Mouse (Mus musculus): ENCODE data around the gene Col6a6.
A peak's percentile ranks its signal among the peaks of the same experiment; 100 is the strongest.
"Not testable (repeated sequence)": the region's sequence is repeated elsewhere in the genome, so short reads cannot be mapped to it uniquely, and the experiment has no call there.

Gene Col6a6

GRCm38 (mm10) chr9:105827791-105828385 lies at the start of gene Col6a6:
Gene Col6a6 (minus strand): TSS chr9:105828160.
- DNase-seq (ENCODE audit: low read depth, low spot score) = no peak

GRCm38 (mm10) chr9:105876124-105876523 lies 48.2 kb upstream of the Col6a6 start:
- no peak for DNase-seq (ENCODE audit: low read depth, low spot score)

GRCm38 (mm10) chr9:105871643-105872042 lies 43.7 kb upstream of the Col6a6 start:
- no peak for DNase-seq (ENCODE audit: low read depth, low spot score)

GRCm38 (mm10) chr9:105857773-105858172 lies 29.8 kb upstream of the Col6a6 start:
- peak; percentile 42 for DNase-seq (ENCODE audit: low read depth, low spot score)

- DNase-seq (ENCODE audit: low read depth, low spot score) = no peak
Measured at GRCm38 (mm10) chr9:105852778-105853065, 24.8 kb upstream of the Col6a6 start.

- no peak for DNase-seq (ENCODE audit: low read depth, low spot score)
Measured at GRCm38 (mm10) chr9:105852015-105852777, 24.2 kb upstream of the Col6a6 start.

GRCm38 (mm10) chr9:105851011-105851410 lies 23.1 kb upstream of the Col6a6 start:
- DNase-seq (ENCODE audit: low read depth, low spot score) = no peak

- DNase-seq (ENCODE audit: low read depth, low spot score) = no peak
Measured at GRCm38 (mm10) chr9:105848396-105848795, 20.4 kb upstream of the Col6a6 start.

GRCm38 (mm10) chr9:105847261-105847660 lies 19.3 kb upstream of the Col6a6 start:
- no peak for DNase-seq (ENCODE audit: low read depth, low spot score)

GRCm38 (mm10) chr9:105841386-105841785 lies 13.4 kb upstream of the Col6a6 start:
- DNase-seq (ENCODE audit: low read depth, low spot score) = not testable (repeated sequence)

GRCm38 (mm10) chr9:105839147-105839515 lies 11.2 kb upstream of the Col6a6 start:
- DNase-seq (ENCODE audit: low read depth, low spot score) = no peak

- no peak for DNase-seq (ENCODE audit: low read depth, low spot score)
Measured at GRCm38 (mm10) chr9:105838396-105839146, 10.6 kb upstream of the Col6a6 start.

GRCm38 (mm10) chr9:105835587-105835986 lies 7.6 kb upstream of the Col6a6 start:
- DNase-seq (ENCODE audit: low read depth, low spot score) = no peak

GRCm38 (mm10) chr9:105834799-105835198 lies 6.8 kb upstream of the Col6a6 start:
- no peak for DNase-seq (ENCODE audit: low read depth, low spot score)

GRCm38 (mm10) chr9:105831291-105831690 lies 3.3 kb upstream of the Col6a6 start:
- no peak for DNase-seq (ENCODE audit: low read depth, low spot score)

- DNase-seq (ENCODE audit: low read depth, low spot score) = no peak
Measured at GRCm38 (mm10) chr9:105827076-105827647, 798 bp downstream of the Col6a6 start.

- no peak for DNase-seq (ENCODE audit: low read depth, low spot score)
Measured at GRCm38 (mm10) chr9:105820711-105821110, 7.2 kb downstream of the Col6a6 start.

GRCm38 (mm10) chr9:105819155-105819709 lies 8.7 kb downstream of the Col6a6 start:
- DNase-seq (ENCODE audit: low read depth, low spot score) = no peak

GRCm38 (mm10) chr9:105814436-105814835 lies 13.5 kb downstream of the Col6a6 start:
- DNase-seq (ENCODE audit: low read depth, low spot score) = no peak

GRCm38 (mm10) chr9:105811458-105811857 lies 16.5 kb downstream of the Col6a6 start:
- DNase-seq (ENCODE audit: low read depth, low spot score) = no peak

- no peak for DNase-seq (ENCODE audit: low read depth, low spot score)
Measured at GRCm38 (mm10) chr9:105808920-105809505, 18.9 kb downstream of the Col6a6 start.

- no peak for DNase-seq (ENCODE audit: low read depth, low spot score)
Measured at GRCm38 (mm10) chr9:105803416-105803815, 24.5 kb downstream of the Col6a6 start.

Data from WW6 (cell line).